Mouse (Mus musculus) neural tube, embryonic 11.5 days (tissue): Measurements from ENCODE around the gene Cabp7. TPM values are rescaled to one million over a fixed set of nuclear protein-coding genes. Genes with fewer than 3 reads are reported as not detected.

Experiments
- ATAC-seq: fragments of 200-750 bp; cut with Nextera tagmentation; 2 replicates; pipeline ENCODE4 v1.8.0; 2017; ENCODE audit warnings: moderate number of reproducible peaks, mild to moderate bottlenecking, moderate TSS enrichment, moderate library complexity; ENCODE audit not compliant: insufficient read depth, low FRiP score, low TSS enrichment
- DNase-seq: peaks from one replicate; pipeline ENCODE4 v3.0.0-alpha.2; 2015; ENCODE audit warnings: low spot score
- H3K27ac ChIP-seq: fragments of 300-500 bp; sonication (generic); 2 replicates; pipeline ENCODE4 v1.5.1; 2014; ENCODE audit warnings: low read depth, mild to moderate bottlenecking, low read length
- H3K27me3 ChIP-seq: fragments of 300-500 bp; sonication (generic); 2 replicates; pipeline ENCODE4 v1.6.1; 2014; ENCODE audit warnings: mild to moderate bottlenecking, low read length, mixed read lengths; ENCODE audit not compliant: control insufficient read depth, insufficient read depth
- H3K36me3 ChIP-seq: fragments of 300-500 bp; sonication (generic); 2 replicates; pipeline ENCODE4 v1.6.1; 2014; ENCODE audit warnings: mild to moderate bottlenecking, low read length, moderate library complexity, mixed read lengths; ENCODE audit not compliant: control insufficient read depth, insufficient read depth
- H3K4me1 ChIP-seq: fragments of 300-500 bp; sonication (generic); 2 replicates; pipeline ENCODE4 v1.6.1; 2014; ENCODE audit warnings: low read length, mixed read lengths; ENCODE audit not compliant: control insufficient read depth, insufficient read depth
- H3K4me2 ChIP-seq: fragments of 300-500 bp; sonication (generic); 2 replicates; pipeline ENCODE4 v1.6.1; 2014; ENCODE audit warnings: low read depth, mild to moderate bottlenecking, moderate library complexity
- H3K4me3 ChIP-seq: fragments of 300-500 bp; sonication (generic); 2 replicates; pipeline ENCODE4 v1.5.1; 2014; ENCODE audit warnings: low read depth, low read length
- H3K9ac ChIP-seq: fragments of 300-500 bp; sonication (generic); 2 replicates; pipeline ENCODE4 v1.6.1; 2014; ENCODE audit warnings: mild to moderate bottlenecking, low read length
- H3K9me3 ChIP-seq: fragments of 300-500 bp; sonication (generic); 2 replicates; pipeline ENCODE4 v1.6.1; 2016; ENCODE audit warnings: low read length; ENCODE audit not compliant: control insufficient read depth
- WGBS: fragments of 180-500 bp; shearing (Covaris S2); extraction: QIAGEN DNeasy Blood & Tissue Kit; methylation state at CpG from one replicate; pipeline ENCODE4 v1.1.7; 2014; 5-methylcytosine and 5-hydroxymethylcytosine counted together
- polyA plus RNA-seq: library from polyadenylated mRNA; unstranded; fragments of >200 nt; fragmentation: Nextera tagmentation; extraction: Ambion mirVana; gene quantifications from 2 replicates; pipeline ENCODE4 v1.2.1, GENCODE M21; 2014

The Cabp7 gene
- polyA plus RNA-seq, 1 experiment from 2014 or later: 3.4 TPM

DNA sequence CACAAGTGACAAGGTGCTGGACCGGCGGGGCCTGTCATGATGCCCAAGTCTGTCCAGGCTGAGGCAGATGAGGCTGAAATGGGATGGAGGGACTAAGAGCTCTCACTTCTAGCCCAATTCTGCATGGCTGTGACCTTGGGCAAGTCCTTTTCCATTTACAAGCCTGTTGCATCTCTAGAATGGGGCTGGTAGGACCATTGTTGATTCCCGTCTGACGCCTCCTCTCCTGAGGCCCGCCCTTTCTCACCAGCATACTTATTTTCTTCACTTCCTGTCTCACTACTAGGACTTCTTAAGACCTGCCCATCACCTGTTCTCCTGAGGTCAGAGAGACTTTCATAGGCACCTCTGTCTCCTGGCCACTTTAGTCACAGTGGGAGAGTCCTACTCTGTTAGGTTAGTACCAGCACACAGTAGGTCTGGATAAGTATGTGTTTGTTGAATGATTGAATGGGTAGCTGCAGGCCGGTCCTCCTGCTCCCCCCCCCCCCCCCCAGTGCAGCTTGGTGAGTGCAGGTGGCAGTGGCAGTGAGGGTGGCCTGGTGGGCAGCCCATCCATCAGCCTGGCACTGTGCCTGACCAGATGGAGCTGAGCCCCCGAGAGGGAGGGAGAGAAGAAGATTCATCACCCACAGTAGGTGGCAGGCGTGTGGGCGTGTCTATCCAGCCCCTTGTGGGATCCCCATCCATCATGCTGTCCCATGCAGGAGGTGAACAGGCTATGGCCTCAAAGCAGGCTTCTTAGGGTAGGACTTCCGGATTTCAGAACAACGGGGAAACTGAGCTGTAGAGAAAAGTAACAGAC lies 10.6 kb upstream of the Cabp7 start:
- H3K27me3 ChIP-seq: 0 out of 2 replicates have a peak, but pooled peaks cover 2% of the 10 kb centered on the region
- H3K36me3 ChIP-seq: no peaks in the 10 kb centered on the region
- ATAC-seq: peak; percentile 70
- H3K4me2 ChIP-seq: no peak overlapping the region
- no peak overlapping the region for H3K9ac ChIP-seq
- peak; percentile 73 for DNase-seq
- no peaks in the 10 kb centered on the region for H3K9me3 ChIP-seq
- WGBS: 36% methylated on average over 11 of the region's 11 CpGs
- H3K27ac ChIP-seq: 0 out of 2 replicates have a peak overlapping the region, but pooled peaks have one; percentile 14
- no peak overlapping the region for H3K4me3 ChIP-seq
- peaks cover 12% of the 10 kb centered on the region; the same call in 1 of the 2 replicates for H3K4me1 ChIP-seq

DNA sequence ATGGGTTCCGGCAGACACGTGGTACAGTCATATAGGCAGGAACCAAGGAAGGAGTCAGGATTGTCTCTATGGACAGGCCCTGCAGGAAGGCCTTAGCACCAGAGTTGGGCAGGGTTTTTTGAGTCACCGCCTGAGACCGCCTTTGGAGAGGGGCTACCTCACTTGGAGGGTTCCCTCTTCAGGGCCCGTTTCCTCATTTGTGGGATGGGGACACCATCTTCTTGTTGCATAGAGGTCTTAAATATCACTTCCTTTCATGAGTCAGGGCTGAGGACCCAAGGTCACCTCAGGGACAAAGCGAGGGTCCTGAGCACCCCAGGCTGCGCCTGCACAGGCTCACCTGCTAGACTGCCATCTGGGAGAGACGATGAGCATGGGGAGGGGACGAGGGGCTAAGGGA lies 9.9 kb upstream of the Cabp7 start:
- ATAC-seq (no peak), DNase-seq (no peak)
- H3K27ac ChIP-seq: no peak overlapping the region
- peaks cover 8% of the 10 kb centered on the region; the same call in 1 of the 2 replicates for H3K4me1 ChIP-seq
- H3K9me3 ChIP-seq: no peaks in the 10 kb centered on the region
- no peaks in the 10 kb centered on the region for H3K36me3 ChIP-seq
- H3K27me3 ChIP-seq: no peaks in the 10 kb centered on the region
- no peak overlapping the region for H3K4me3 ChIP-seq
- 82% methylated on average over 9 of the region's 9 CpGs for WGBS
- no peak overlapping the region for H3K4me2 ChIP-seq
- no peak overlapping the region for H3K9ac ChIP-seq

DNA sequence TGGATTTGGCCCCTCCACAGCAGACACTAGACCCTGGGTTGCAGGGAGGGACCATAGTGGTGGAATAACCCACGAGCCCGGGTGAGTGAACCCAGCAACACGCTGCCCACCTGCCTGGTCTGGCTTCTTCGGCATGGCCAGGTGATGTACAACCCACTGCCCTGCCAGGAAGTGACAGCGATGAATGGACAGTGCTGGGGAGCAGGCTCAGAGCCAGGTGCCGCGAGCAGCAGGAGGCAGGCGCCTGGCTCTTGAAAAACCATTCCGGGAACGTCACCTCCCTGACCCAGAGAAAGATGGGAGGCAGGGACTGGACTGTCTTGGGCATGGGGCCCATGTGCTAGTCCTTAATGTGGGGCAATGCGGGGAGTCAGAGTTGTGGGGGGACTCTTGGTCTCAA lies 8.3 kb upstream of the Cabp7 start:
- H3K27me3 ChIP-seq: peaks cover 3% of the 10 kb centered on the region
- no peak overlapping the region for H3K4me2 ChIP-seq
- no peaks in the 10 kb centered on the region for H3K36me3 ChIP-seq
- 72% methylated on average over 11 of the region's 11 CpGs for WGBS
- H3K9ac ChIP-seq: no peak overlapping the region
- no peaks in the 10 kb centered on the region for H3K9me3 ChIP-seq
- peaks cover 8% of the 10 kb centered on the region; the same call in 1 of the 2 replicates for H3K4me1 ChIP-seq
- H3K4me3 ChIP-seq: no peak overlapping the region
- ATAC-seq (no peak), DNase-seq (no peak)
- H3K27ac ChIP-seq: no peak overlapping the region

DNA sequence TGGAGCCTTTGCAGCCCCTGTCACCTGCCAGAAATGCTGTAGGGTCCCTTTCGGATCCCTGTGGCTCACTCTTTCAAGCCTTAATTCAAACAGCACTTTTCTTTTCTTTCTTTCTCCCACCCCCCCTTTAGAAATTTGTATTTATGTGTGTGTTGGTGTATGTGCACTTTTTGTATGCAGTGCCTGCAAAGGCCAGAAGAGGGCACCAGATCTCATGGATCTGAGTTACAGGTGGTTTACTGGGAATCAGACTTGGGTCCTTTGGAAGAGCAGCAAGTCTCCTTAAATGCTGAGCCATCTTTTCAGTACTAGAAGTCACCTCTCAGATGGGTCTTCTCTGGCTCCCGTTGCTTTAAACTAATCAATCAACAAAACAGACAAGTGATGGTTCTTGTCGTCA lies 7.5 kb upstream of the Cabp7 start:
- Histone ChIP-seq H3K4me3 (no peak overlapping the region), H3K27me3 (peaks cover 11% of the 10 kb centered on the region), H3K27ac (no peak overlapping the region), H3K4me1 (peaks cover 8% of the 10 kb centered on the region; the same call in 1 of the 2 replicates), H3K4me2 (no peak overlapping the region), H3K9ac (no peak overlapping the region), H3K36me3 (no peaks in the 10 kb centered on the region), H3K9me3 (no peaks in the 10 kb centered on the region)
- DNase-seq: no peak
- 91% methylated on average over 3 of the region's 3 CpGs for WGBS
- ATAC-seq: no peak

DNA sequence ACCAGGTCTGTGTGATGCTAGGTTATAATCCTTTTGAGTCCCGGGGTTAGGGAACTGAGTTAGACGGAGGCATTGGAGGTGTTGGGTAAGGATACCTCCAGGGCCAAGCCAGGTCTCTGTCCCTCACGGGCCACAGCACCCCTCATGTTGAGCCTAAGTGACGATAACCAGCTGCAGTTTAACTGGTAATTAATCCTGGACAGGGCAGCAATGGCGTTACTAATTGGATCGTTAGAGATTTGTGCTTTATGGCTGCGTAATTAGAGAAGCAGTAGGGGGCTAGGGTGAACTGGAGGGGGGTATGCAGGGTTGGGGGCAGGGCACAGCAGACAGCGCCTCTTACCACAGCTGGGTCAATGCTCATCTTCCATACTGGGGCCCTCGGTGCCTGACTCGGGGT lies 6.3 kb upstream of the Cabp7 start:
- Histone ChIP-seq H3K4me2 (no peak overlapping the region), H3K9me3 (no peaks in the 10 kb centered on the region), H3K4me1 (0 out of 2 replicates have a peak, but pooled peaks cover 9% of the 10 kb centered on the region), H3K9ac (no peak overlapping the region), H3K27me3 (peaks cover 21% of the 10 kb centered on the region), H3K27ac (no peak overlapping the region), H3K4me3 (no peak overlapping the region), H3K36me3 (no peaks in the 10 kb centered on the region)
- WGBS: 33% methylated on average over 10 of the region's 10 CpGs
- ATAC-seq: no peak
- DNase-seq: no peak

DNA sequence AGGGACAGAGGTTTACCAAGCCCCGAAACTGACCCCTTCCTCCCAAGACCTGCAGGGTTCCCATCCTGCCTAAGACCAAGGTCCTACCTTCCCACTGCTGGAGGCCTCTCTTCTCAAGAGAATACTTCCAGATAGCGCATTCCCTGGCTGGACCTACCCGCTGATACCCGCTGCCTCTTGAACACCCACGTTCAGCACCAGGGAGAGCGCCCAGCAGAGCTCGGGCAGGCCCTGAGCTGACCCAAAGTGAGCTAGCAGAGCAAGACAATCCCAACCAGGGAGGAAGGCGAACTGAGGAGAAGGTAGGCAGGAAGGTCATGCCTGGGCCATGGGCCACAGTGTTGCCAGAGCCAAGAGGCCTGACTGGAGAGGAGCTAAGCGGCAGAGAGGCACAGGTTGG lies 3.7 kb upstream of the Cabp7 start:
- 7% methylated on average over 9 of the region's 9 CpGs for WGBS
- Histone ChIP-seq H3K27me3 (peaks cover 47% of the 10 kb centered on the region), H3K9me3 (no peaks in the 10 kb centered on the region), H3K4me2 (no peak overlapping the region), H3K4me1 (peaks cover 20% of the 10 kb centered on the region), H3K36me3 (no peaks in the 10 kb centered on the region), H3K9ac (no peak overlapping the region), H3K27ac (no peak overlapping the region), H3K4me3 (no peak overlapping the region)
- ATAC-seq (no peak), DNase-seq (peak; percentile 68)

DNA sequence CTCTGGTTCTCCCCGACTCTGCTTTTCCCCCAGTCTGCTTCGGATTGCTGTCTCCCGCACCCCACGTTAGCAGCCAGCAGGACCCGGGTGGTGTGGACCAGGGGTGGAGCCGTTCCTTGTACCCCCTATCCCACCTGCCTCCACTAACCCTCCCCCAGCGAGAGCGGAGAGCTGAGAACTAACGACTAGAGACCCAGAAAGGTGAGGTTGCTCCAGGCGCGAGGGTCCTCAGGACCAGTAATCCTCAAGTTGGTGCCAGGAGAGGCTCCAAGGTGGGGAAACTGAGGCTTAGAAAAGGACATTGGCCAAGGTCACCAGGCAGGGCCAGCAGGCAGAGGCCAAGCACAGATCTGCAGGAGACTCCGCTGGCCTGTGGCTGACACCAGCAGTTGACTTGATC lies 707 bp upstream of the Cabp7 start:
- no peaks in the 10 kb centered on the region for H3K9me3 ChIP-seq
- no peak for ATAC-seq
- no peak overlapping the region for H3K27ac ChIP-seq
- 1% methylated on average over 12 of the region's 12 CpGs for WGBS
- peak overlapping the region; percentile 40 for H3K9ac ChIP-seq
- peak overlapping the region; percentile 96 for H3K4me2 ChIP-seq
- H3K36me3 ChIP-seq: no peaks in the 10 kb centered on the region
- peaks cover 62% of the 10 kb centered on the region for H3K27me3 ChIP-seq
- peaks cover 13% of the 10 kb centered on the region for H3K4me1 ChIP-seq
- peak overlapping the region; percentile 57 for H3K4me3 ChIP-seq
- DNase-seq: no peak

DNA sequence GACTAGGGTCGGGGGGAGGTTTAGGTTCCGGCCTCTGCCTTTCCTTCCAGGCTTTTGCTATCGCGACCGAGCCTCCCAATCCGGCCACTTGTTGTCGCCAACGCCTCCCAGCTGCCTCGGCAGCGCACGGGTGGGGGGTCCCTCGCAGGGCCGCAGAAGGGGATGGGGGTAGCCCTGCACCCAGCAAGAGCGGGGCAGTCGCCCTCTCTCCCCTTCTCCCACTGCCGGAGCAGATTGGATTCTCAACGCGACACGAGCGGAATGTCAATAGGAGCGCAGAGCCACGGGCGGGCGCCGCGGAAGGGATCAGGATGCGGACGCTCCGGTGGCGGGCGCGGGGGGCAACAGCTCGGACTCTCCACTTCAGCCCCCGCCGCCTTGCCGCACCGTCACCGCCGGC lies 609 bp downstream of the Cabp7 start:
- Histone ChIP-seq H3K27me3 (peaks cover 62% of the 10 kb centered on the region), H3K4me2 (peak overlapping the region; percentile 96), H3K27ac (no peak overlapping the region), H3K36me3 (no peaks in the 10 kb centered on the region), H3K9me3 (no peaks in the 10 kb centered on the region), H3K4me3 (peak overlapping the region; percentile 57), H3K4me1 (peaks cover 13% of the 10 kb centered on the region), H3K9ac (peak overlapping the region; percentile 49)
- under 1% methylated on average over 37 of the region's 39 CpGs for WGBS
- ATAC-seq (no peak), DNase-seq (peak; percentile 51)

DNA sequence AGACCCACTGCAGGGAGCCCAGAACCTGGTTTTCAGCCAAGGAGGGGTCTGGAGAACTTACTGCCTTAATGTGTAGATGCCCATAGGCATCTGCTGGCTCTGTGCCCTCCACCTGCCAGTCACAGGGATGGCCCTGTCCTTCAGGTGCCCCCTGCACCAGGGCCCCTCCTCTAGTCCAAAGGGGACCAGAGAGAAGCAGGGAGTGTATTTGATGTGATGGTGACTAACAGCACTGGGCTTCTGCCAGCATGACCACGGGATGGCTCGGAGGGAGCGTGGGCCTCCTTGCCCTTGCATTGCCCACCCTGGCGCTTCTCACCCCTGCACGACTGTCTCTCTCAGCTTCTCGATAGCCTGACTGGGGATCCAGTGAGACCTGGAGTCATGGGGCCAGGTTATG lies 1.9 kb downstream of the Cabp7 start:
- ATAC-seq: no peak
- no peak overlapping the region for H3K27ac ChIP-seq
- DNase-seq: no peak
- H3K27me3 ChIP-seq: peaks cover 57% of the 10 kb centered on the region
- no peaks in the 10 kb centered on the region for H3K9me3 ChIP-seq
- H3K4me2 ChIP-seq: no peak overlapping the region
- no peak overlapping the region for H3K4me3 ChIP-seq
- H3K4me1 ChIP-seq: peaks cover 13% of the 10 kb centered on the region
- WGBS: 61% methylated on average over 6 of the region's 6 CpGs
- no peaks in the 10 kb centered on the region for H3K36me3 ChIP-seq
- no peak overlapping the region for H3K9ac ChIP-seq
